Mouse (Mus musculus) brain, adult 2 months (tissue): ENCODE measurements at regions not wholly inside any gene's neighbourhood (a gene's known extent, or its start where the extent isn't known, plus 50 kb on each side); places are given as distances from the start of the nearest gene placed in this dataset.
A peak's percentile ranks its signal among the peaks of the same experiment; 100 is the strongest.
"Not testable (repeated sequence)": the region's sequence is repeated elsewhere in the genome, so short reads cannot be mapped to it uniquely, and the experiment has no call there.

Source experiments
- DNase-seq: peaks from one replicate; pipeline ENCODE4 v3.0.0; 2011; ENCODE audit warnings: low read depth, low spot score

GRCm38 (mm10) chr16:8246445-8246844 lies 178.5 kb downstream of the Tmem114 start:
- no peak for DNase-seq

GRCm38 (mm10) chr16:8245612-8246011 lies 179.3 kb downstream of the Tmem114 start:
- DNase-seq: no peak

GRCm38 (mm10) chr16:8234351-8234750 lies 190.6 kb downstream of the Tmem114 start:
- DNase-seq: no peak

GRCm38 (mm10) chr16:8232079-8232478 lies 192.9 kb downstream of the Tmem114 start:
- no peak for DNase-seq

- DNase-seq: no peak
These were observed 201.2 kb downstream of the Tmem114 start for GRCm38 (mm10) chr16:8223625-8224300.

- no peak for DNase-seq
These were observed 216.4 kb downstream of the Tmem114 start for GRCm38 (mm10) chr16:8208251-8209181.

GRCm38 (mm10) chr16:8205014-8205413 lies 219.9 kb downstream of the Tmem114 start:
- DNase-seq: no peak

- no peak for DNase-seq
These were observed 223.6 kb downstream of the Tmem114 start for GRCm38 (mm10) chr16:8201306-8201705.

- DNase-seq: no peak
These were observed 226.0 kb downstream of the Tmem114 start for GRCm38 (mm10) chr16:8198771-8199562.

GRCm38 (mm10) chr16:8189472-8190240 lies 235.3 kb downstream of the Tmem114 start:
- DNase-seq: no peak

GRCm38 (mm10) chr16:8189071-8189470 lies 235.9 kb downstream of the Tmem114 start:
- no peak for DNase-seq

- peak; percentile 14 for DNase-seq
These were observed 236.4 kb downstream of the Tmem114 start for GRCm38 (mm10) chr16:8188505-8188904.

- no peak for DNase-seq
These were observed 240.2 kb downstream of the Tmem114 start for GRCm38 (mm10) chr16:8184781-8185180.

GRCm38 (mm10) chr16:8178946-8179345 lies 246.0 kb downstream of the Tmem114 start:
- DNase-seq: peak; percentile 71

- not testable (repeated sequence) for DNase-seq
These were observed 247.7 kb downstream of the Tmem114 start for GRCm38 (mm10) chr16:8177226-8177625.

- peak; percentile 51 for DNase-seq
These were observed 248.8 kb downstream of the Tmem114 start for GRCm38 (mm10) chr16:8176126-8176525.
